Mouse (Mus musculus) testis, adult 2 months (tissue): Measurements from ENCODE around the gene Glp2r.

ENCODE experiments used
- CTCF ChIP-seq: fragments of 200-500 bp; IDR thresholded peaks from 2 replicates; pipeline ENCODE4 v1.5.1; 2012; ENCODE audit warnings: low read depth, mild to moderate bottlenecking, inconsistent platforms, low read length, moderate library complexity; ENCODE audit not compliant: control insufficient read depth, insufficient read depth, insufficient replicate concordance
- POLR2A ChIP-seq: fragments of 200-500 bp; IDR thresholded peaks from 2 replicates; pipeline ENCODE4 v1.6.1; 2012; ENCODE audit warnings: low read depth, mild to moderate bottlenecking, inconsistent platforms, low read length, moderate library complexity; ENCODE audit not compliant: control insufficient read depth

GRCm38 (mm10) chr11:67661465-67661864, 109.5 kb downstream of the Glp2r start:
- TF ChIP-seq CTCF (no peak), POLR2A (no peak)
